8 mouse cellular contexts compared by ENCODE assay signal in the genomic region with DNA sequence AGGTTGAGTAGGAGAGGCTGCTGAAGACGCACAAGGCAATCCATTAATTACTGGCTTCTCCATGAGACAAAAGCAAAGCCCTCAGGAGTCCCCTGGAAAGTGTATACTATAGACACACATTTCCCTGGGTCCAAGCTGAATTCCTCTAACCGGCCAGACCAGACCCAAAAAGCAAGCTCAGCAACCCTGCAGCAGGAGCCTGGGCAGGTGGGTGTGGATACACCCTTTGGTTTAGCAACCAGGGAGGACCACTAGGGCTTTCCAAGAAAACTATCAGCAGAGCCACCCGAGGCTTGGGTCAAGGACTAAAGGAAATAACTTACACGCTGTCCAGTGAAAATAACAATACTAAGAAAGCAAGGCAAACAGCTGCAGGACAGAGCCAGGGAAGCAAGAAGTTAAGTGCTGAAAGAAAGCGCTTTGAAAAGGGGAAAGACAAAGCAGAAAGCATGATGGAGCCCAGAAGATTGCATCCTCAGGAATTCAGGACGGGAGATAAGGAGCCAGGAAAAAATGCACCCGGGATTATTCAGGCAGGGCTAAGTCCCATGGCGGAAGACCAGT. TPM values are rescaled to one million over a fixed set of nuclear protein-coding genes. Genes with fewer than 3 reads are reported as not detected.
DNase-seq lines count a peak whose midpoint lies in the region; ATAC-seq and TF ChIP-seq lines count a peak whose summit lies in the region.

No protein-coding gene starts in this region.

- 0 out of 2 replicates have a peak, but pooled peaks cover 6% of the 10 kb centered on the region for H3K9me3 ChIP-seq in forebrain, embryonic 13.5 days (replicated peaks)
- H3K9me3 ChIP-seq in intestine, postnatal 0 days (ENCODE audit: control insufficient read depth) = no peaks in the 10 kb centered on the region
- H3K9me3 ChIP-seq in neural tube, embryonic 15.5 days (replicated peaks) = no peaks in the 10 kb centered on the region

- no peak for TF ChIP-seq CTCF in lung, adult 2 months (IDR thresholded peaks at IDR 0.05; ENCODE audit: insufficient read depth, low read length)
- no peak for TF ChIP-seq CTCF in intestine, postnatal 0 days (IDR thresholded peaks at IDR 0.05; ENCODE audit: low read depth)

- DNase-seq in lung, adult 2 months = no peak
- no peak for DNase-seq in lung, postnatal 10 days
- DNase-seq in left cerebral cortex, adult 11 months (ENCODE audit: low spot score) = no peak
- DNase-seq in spleen, postnatal 14 days (ENCODE audit: low spot score in 2 of 2) = no peak

- peaks cover 19% of the 10 kb centered on the region for H3K27me3 ChIP-seq in forebrain, embryonic 13.5 days
- H3K27me3 ChIP-seq in intestine, postnatal 0 days (replicated peaks; ENCODE audit: control insufficient read depth, insufficient read depth, low read length) = peaks cover 32% of the 10 kb centered on the region
- H3K27me3 ChIP-seq in neural tube, embryonic 15.5 days (replicated peaks) = no peaks in the 10 kb centered on the region

- H3K36me3 ChIP-seq in forebrain, embryonic 13.5 days (ENCODE audit: poor library complexity, severe bottlenecking) = no peaks in the 10 kb centered on the region; the same call in 1 of the 2 replicates
- no peaks in the 10 kb centered on the region for H3K36me3 ChIP-seq in intestine, postnatal 0 days (ENCODE audit: control insufficient read depth, insufficient read depth)
- peaks cover 12% of the 10 kb centered on the region for H3K36me3 ChIP-seq in neural tube, embryonic 15.5 days

- 23% methylated on average over 8 of the region's 8 CpGs for WGBS in lung, adult 2 months
- WGBS in forebrain, embryonic 13.5 days = 9% methylated on average over 8 of the region's 8 CpGs
- WGBS in intestine, postnatal 0 days = 15% methylated on average over 8 of the region's 8 CpGs
- WGBS in neural tube, embryonic 15.5 days = 9% methylated on average over 8 of the region's 8 CpGs

- no peak for TF ChIP-seq POLR2A in lung, adult 2 months (IDR thresholded peaks at IDR 0.05; ENCODE audit: borderline replicate concordance, extremely low read depth, low read depth, low read length)

- H3K4me2 ChIP-seq in forebrain, embryonic 13.5 days = peak overlapping the region; percentile 93
- H3K4me2 ChIP-seq in intestine, postnatal 0 days (replicated peaks; ENCODE audit: low read depth) = peak overlapping the region; percentile 87
- H3K4me2 ChIP-seq in neural tube, embryonic 15.5 days = peak overlapping the region; percentile 83

- H3K4me1 ChIP-seq in lung, adult 2 months (ENCODE audit: control insufficient read depth, insufficient read depth, low read length) = peaks cover 2% of the 10 kb centered on the region; the same call in 1 of the 2 replicates
- 0 out of 2 replicates have a peak, but pooled peaks cover 8% of the 10 kb centered on the region for H3K4me1 ChIP-seq in forebrain, embryonic 13.5 days
- no peaks in the 10 kb centered on the region for H3K4me1 ChIP-seq in intestine, postnatal 0 days (replicated peaks; ENCODE audit: control insufficient read depth, insufficient read depth, low read length)
- H3K4me1 ChIP-seq in neural tube, embryonic 15.5 days = peaks cover 18% of the 10 kb centered on the region

- no peak for ATAC-seq in forebrain, embryonic 13.5 days
- no peak for ATAC-seq in intestine, postnatal 0 days
- no peak for ATAC-seq in neural tube, embryonic 15.5 days (ENCODE audit: low FRiP score)
- ATAC-seq in frontal cortex, adult (ENCODE audit: low TSS enrichment) = no peak

- peak overlapping the region; percentile 74 for H3K9ac ChIP-seq in forebrain, embryonic 13.5 days
- H3K9ac ChIP-seq in intestine, postnatal 0 days (ENCODE audit: low read depth, low read length) = no peak overlapping the region
- peak overlapping the region; percentile 56 for H3K9ac ChIP-seq in neural tube, embryonic 15.5 days (replicated peaks)

- peak overlapping the region; percentile 57 for H3K4me3 ChIP-seq in lung, adult 2 months (replicated peaks; ENCODE audit: extremely low read depth, low read depth, low read length)
- peak overlapping the region; percentile 68 for H3K4me3 ChIP-seq in forebrain, embryonic 13.5 days
- peak overlapping the region; percentile 51 for H3K4me3 ChIP-seq in intestine, postnatal 0 days (ENCODE audit: low read depth, low read length)
- H3K4me3 ChIP-seq in neural tube, embryonic 15.5 days (replicated peaks) = peak overlapping the region; percentile 66

- 0 out of 2 replicates have a peak overlapping the region, but pooled peaks have one; percentile 59 for H3K27ac ChIP-seq in forebrain, embryonic 13.5 days
- no peak overlapping the region for H3K27ac ChIP-seq in intestine, postnatal 0 days (ENCODE audit: low read depth, low read length)
- peak overlapping the region; percentile 84 for H3K27ac ChIP-seq in neural tube, embryonic 15.5 days (replicated peaks)

RNA-seq across cellular contexts. Expression of gene Pik3cd, which starts 27.5 kb away (rescaled TPM):
- 14.6 and 19.3 TPM in 2 replicates for polyA plus RNA-seq in lung, adult 2 months (2012; rRNA removed)
- 8.0 and 9.0 TPM in 2 replicates for polyA plus RNA-seq in forebrain, embryonic 13.5 days (2015; fragmentation: Nextera tagmentation; extraction: Ambion mirVana)
- 2.5 TPM in 2 replicates for polyA plus RNA-seq in intestine, postnatal 0 days (2015; fragmentation: Nextera tagmentation; extraction: Ambion mirVana)
- polyA plus RNA-seq in neural tube, embryonic 15.5 days (2015; fragmentation: Nextera tagmentation; extraction: Ambion mirVana) = 16.0 and 18.0 TPM in 2 replicates
